Mouse (Mus musculus): ENCODE measurements around the gene Tpp1.

DNA sequence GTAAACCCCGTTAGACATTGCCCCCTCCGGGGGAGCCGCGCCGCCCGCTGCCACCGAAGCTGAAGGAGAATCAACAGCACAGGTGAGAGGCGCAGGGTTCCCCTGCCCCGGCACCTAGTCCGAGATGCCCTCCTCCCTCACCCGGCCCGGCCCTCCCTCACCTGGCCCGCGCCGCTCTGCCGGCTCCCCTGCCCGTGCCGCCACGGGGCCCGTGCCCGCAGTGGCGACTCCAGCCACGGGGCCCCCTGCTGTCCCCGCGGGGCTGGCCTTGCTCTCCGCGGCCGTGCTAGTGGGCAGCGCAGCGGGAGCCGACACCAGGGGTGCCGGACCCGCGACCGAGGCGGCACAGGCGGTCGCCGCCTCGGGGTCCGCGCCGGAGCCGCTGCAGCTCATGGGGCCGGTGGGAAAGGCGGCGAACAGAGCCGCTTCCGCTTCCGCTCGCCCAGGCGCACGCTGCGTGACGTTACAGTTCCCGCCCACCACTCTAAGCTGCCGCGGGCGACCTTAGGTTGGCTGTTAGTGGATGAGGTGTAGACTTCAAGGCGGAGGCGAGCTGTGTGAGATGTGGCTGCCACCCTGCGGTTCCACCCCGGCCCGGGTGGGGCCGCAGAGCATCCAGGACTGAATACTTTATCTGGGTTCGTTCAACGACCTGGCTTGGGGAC, 8.0 kb downstream of the Tpp1 start, which contains the start of gene Taf10:
- TF ChIP-seq CTCF (IDR thresholded peaks at IDR 0.05; ENCODE audit: control insufficient read depth, insufficient read depth, insufficient read length) (peak; percentile 19), USF1 (IDR thresholded peaks at IDR 0.05; ENCODE audit: low read depth) (no peak), MAX (IDR thresholded peaks at IDR 0.05) (peak; percentile 58), MYOD1 (IDR thresholded peaks at IDR 0.05; ENCODE audit: control insufficient read depth, insufficient read length, low read depth) (no peak), CEBPB (IDR thresholded peaks at IDR 0.05; ENCODE audit: low read depth) (no peak), MYOG (IDR thresholded peaks at IDR 0.05; ENCODE audit: control insufficient read depth, extremely low read depth, insufficient read length) (no peak), FOSL1 (IDR thresholded peaks at IDR 0.05; ENCODE audit: insufficient read depth, low read length, poor library complexity, severe bottlenecking) (no peak)

All from C2C12 (cell line).